Mouse (Mus musculus): ENCODE measurements around the gene Cdr2l. TPM values are rescaled to one million over a fixed set of nuclear protein-coding genes. Genes with fewer than 3 reads are reported as not detected.

Cdr2l gene
- polyA plus RNA-seq, 1 experiment from 2014 or later, result 12.3 TPM

- H3K9me3 ChIP-seq (ENCODE audit: control insufficient read depth, low read length), result no peaks in the 10 kb centered on the region
- 19% methylated on average over 7 of the region's 7 CpGs for WGBS
- H3K36me3 ChIP-seq (ENCODE audit: control insufficient read depth, insufficient read depth, low read length), result no peaks in the 10 kb centered on the region
- peaks cover 11% of the 10 kb centered on the region for H3K27me3 ChIP-seq (replicated peaks; ENCODE audit: control insufficient read depth, insufficient read depth, low read length)
- no peak overlapping the region for H3K4me3 ChIP-seq (ENCODE audit: low read depth, low read length)
- DNase-seq (ENCODE audit: low spot score), result peak; percentile 72
- peaks cover 19% of the 10 kb centered on the region for H3K4me1 ChIP-seq (ENCODE audit: control insufficient read depth, insufficient read depth, low read length)
- H3K27ac ChIP-seq (replicated peaks; ENCODE audit: low read depth, low read length), result no peak overlapping the region
- ATAC-seq (ENCODE audit: low read depth), result peak; percentile 50; the same call in 1 of the 2 replicates
- no peak overlapping the region for H3K4me2 ChIP-seq (ENCODE audit: low read depth, low read length)
- no peak overlapping the region for H3K9ac ChIP-seq (ENCODE audit: low read depth, low read length)
Measured at GRCm38 (mm10) chr11:115345515-115345914, 36.2 kb upstream of the Cdr2l start.

DNA sequence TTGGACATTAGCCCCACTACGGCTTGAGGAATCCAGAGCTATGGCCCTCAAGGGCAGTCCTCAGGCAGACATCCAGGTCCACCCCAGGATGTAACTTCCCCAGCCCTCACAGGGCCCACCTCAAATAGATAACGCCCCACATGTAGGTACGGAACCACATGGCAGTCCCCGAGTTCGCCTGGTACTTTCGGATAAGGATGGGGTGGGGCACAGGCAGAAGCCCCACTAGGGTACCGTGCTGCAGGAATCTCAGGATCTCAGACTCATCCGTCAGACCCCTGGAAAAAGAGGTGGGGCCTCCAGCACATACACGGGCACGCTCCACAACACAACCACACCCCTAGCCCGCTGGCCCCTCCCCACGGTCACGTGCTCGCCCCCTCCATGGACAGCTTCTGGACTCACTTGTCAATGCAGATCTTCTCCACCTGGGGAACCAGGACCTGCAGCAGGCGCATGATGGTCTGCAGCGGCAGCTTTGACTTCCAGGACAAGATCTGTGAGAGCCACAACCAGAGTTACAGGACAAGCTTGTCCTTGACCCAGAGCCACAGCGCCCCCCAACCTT lies 33.0 kb upstream of the Cdr2l start:
- Histone ChIP-seq H3K4me2 (ENCODE audit: low read depth, low read length) (no peak overlapping the region), H3K4me1 (ENCODE audit: control insufficient read depth, insufficient read depth, low read length) (peaks cover 19% of the 10 kb centered on the region), H3K9ac (ENCODE audit: low read depth, low read length) (no peak overlapping the region), H3K27me3 (replicated peaks; ENCODE audit: control insufficient read depth, insufficient read depth, low read length) (peaks cover 7% of the 10 kb centered on the region), H3K9me3 (ENCODE audit: control insufficient read depth, low read length) (no peaks in the 10 kb centered on the region), H3K27ac (replicated peaks; ENCODE audit: low read depth, low read length) (no peak overlapping the region), H3K4me3 (ENCODE audit: low read depth, low read length) (no peak overlapping the region), H3K36me3 (ENCODE audit: control insufficient read depth, insufficient read depth, low read length) (no peaks in the 10 kb centered on the region)
- DNase-seq (ENCODE audit: low spot score) (no peak), ATAC-seq (ENCODE audit: low read depth) (no peak)
- 59% methylated on average over 14 of the region's 17 CpGs for WGBS

DNA sequence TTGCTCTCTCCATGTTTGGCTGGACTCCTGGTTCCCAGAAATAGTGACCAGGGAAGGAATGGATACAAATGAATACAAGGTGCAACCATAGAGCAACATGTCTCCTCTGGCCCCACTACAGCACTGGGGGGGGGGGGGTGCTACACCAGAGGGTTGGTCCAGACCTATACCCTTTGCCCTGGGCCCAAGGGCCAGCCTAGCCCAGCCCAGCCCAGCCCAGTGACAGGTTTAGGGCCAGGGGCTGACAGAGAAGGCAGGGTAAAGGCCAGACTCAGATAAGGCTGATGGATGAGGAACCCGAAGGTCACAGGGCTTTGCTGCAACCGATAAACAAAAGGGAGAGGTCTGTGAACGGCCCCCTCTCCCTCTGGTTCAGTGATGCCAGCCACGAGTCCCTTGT lies 31.7 kb upstream of the Cdr2l start:
- Histone ChIP-seq H3K36me3 (ENCODE audit: control insufficient read depth, insufficient read depth, low read length) (no peaks in the 10 kb centered on the region), H3K27me3 (replicated peaks; ENCODE audit: control insufficient read depth, insufficient read depth, low read length) (peaks cover 6% of the 10 kb centered on the region), H3K9me3 (ENCODE audit: control insufficient read depth, low read length) (no peaks in the 10 kb centered on the region), H3K27ac (replicated peaks; ENCODE audit: low read depth, low read length) (no peak overlapping the region), H3K4me3 (ENCODE audit: low read depth, low read length) (no peak overlapping the region), H3K4me2 (ENCODE audit: low read depth, low read length) (no peak overlapping the region), H3K9ac (ENCODE audit: low read depth, low read length) (no peak overlapping the region), H3K4me1 (ENCODE audit: control insufficient read depth, insufficient read depth, low read length) (peaks cover 16% of the 10 kb centered on the region)
- ATAC-seq (ENCODE audit: low read depth), result no peak
- 66% methylated on average over 4 of the region's 4 CpGs for WGBS
- DNase-seq (ENCODE audit: low spot score), result no peak

- H3K36me3 ChIP-seq (ENCODE audit: control insufficient read depth, insufficient read depth, low read length), result no peaks in the 10 kb centered on the region
- no peak overlapping the region for H3K27ac ChIP-seq (replicated peaks; ENCODE audit: low read depth, low read length)
- no peak overlapping the region for H3K4me3 ChIP-seq (ENCODE audit: low read depth, low read length)
- ATAC-seq (ENCODE audit: low read depth), result no peak
- WGBS, result 91% methylated on average over 5 of the region's 5 CpGs
- DNase-seq (ENCODE audit: low spot score), result no peak
- H3K4me2 ChIP-seq (ENCODE audit: low read depth, low read length), result no peak overlapping the region
- no peaks in the 10 kb centered on the region for H3K9me3 ChIP-seq (ENCODE audit: control insufficient read depth, low read length)
- no peaks in the 10 kb centered on the region for H3K4me1 ChIP-seq (ENCODE audit: control insufficient read depth, insufficient read depth, low read length)
- peaks cover 10% of the 10 kb centered on the region for H3K27me3 ChIP-seq (replicated peaks; ENCODE audit: control insufficient read depth, insufficient read depth, low read length)
- no peak overlapping the region for H3K9ac ChIP-seq (ENCODE audit: low read depth, low read length)
Measured at GRCm38 (mm10) chr11:115353375-115353774, 28.3 kb upstream of the Cdr2l start.

GRCm38 (mm10) chr11:115354183-115354582 lies 27.5 kb upstream of the Cdr2l start:
- H3K4me3 ChIP-seq (ENCODE audit: low read depth, low read length), result no peak overlapping the region
- DNase-seq (ENCODE audit: low spot score) (peak; percentile 83), ATAC-seq (ENCODE audit: low read depth) (peak; percentile 57; the same call in 1 of the 2 replicates)
- peaks cover 10% of the 10 kb centered on the region for H3K27me3 ChIP-seq (replicated peaks; ENCODE audit: control insufficient read depth, insufficient read depth, low read length)
- H3K36me3 ChIP-seq (ENCODE audit: control insufficient read depth, insufficient read depth, low read length), result no peaks in the 10 kb centered on the region
- no peak overlapping the region for H3K27ac ChIP-seq (replicated peaks; ENCODE audit: low read depth, low read length)
- H3K4me1 ChIP-seq (ENCODE audit: control insufficient read depth, insufficient read depth, low read length), result 0 out of 2 replicates have a peak, but pooled peaks cover 3% of the 10 kb centered on the region
- 11% methylated on average over 8 of the region's 8 CpGs for WGBS
- no peaks in the 10 kb centered on the region for H3K9me3 ChIP-seq (ENCODE audit: control insufficient read depth, low read length)
- no peak overlapping the region for H3K9ac ChIP-seq (ENCODE audit: low read depth, low read length)
- H3K4me2 ChIP-seq (ENCODE audit: low read depth, low read length), result no peak overlapping the region

DNA sequence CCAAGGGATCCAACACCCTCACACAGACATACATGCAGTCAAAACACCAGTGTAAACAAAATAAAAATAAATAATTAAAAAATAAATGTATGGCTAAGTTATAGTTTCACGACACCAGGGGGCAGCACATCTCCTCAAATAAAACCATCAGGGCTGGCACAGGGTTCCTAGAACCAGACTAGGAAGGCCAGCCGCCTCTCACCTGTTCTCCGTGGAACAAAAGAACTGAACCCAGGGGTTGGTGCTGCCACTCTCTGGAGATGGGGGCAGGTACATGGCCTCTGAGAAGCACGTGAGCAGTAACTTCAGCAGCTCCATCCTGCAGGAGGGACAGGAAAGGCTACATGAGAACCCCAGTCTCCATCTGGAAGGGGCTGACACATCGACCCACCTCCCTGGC lies 23.2 kb upstream of the Cdr2l start:
- Histone ChIP-seq H3K9me3 (ENCODE audit: control insufficient read depth, low read length) (no peaks in the 10 kb centered on the region), H3K27ac (replicated peaks; ENCODE audit: low read depth, low read length) (no peak overlapping the region), H3K4me1 (ENCODE audit: control insufficient read depth, insufficient read depth, low read length) (0 out of 2 replicates have a peak, but pooled peaks cover 3% of the 10 kb centered on the region), H3K36me3 (ENCODE audit: control insufficient read depth, insufficient read depth, low read length) (no peaks in the 10 kb centered on the region), H3K4me3 (ENCODE audit: low read depth, low read length) (no peak overlapping the region), H3K4me2 (ENCODE audit: low read depth, low read length) (no peak overlapping the region), H3K9ac (ENCODE audit: low read depth, low read length) (no peak overlapping the region), H3K27me3 (replicated peaks; ENCODE audit: control insufficient read depth, insufficient read depth, low read length) (peaks cover 10% of the 10 kb centered on the region)
- peak; percentile 91 for DNase-seq (ENCODE audit: low spot score)
- peak; percentile 62 for ATAC-seq (ENCODE audit: low read depth)
- 17% methylated on average over 5 of the region's 5 CpGs for WGBS

DNA sequence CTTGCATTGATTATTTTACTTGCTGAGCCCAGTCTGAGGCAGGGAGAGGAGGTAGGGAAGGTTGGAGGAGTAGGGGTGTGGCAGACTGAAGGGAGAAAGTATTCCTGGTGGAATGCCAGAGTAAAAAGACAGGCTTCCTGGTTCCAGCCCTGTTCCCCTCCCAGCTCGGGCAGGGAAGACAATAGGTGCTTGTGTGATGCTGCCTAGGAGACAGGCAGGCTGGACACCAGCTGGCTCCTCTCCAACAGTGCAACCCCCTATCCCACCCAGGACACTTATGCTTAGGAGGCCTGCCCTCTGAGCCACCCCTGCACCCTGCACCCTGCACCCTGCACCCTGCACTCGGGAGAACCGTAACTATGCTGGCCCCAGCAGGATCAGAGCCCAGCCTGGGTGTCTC lies 22.4 kb upstream of the Cdr2l start:
- no peak overlapping the region for H3K27ac ChIP-seq (replicated peaks; ENCODE audit: low read depth, low read length)
- H3K4me2 ChIP-seq (ENCODE audit: low read depth, low read length), result no peak overlapping the region
- DNase-seq (ENCODE audit: low spot score), result peak; percentile 61

GRCm38 (mm10) chr11:115359726-115360125 lies 22.0 kb upstream of the Cdr2l start:
- no peaks in the 10 kb centered on the region for H3K36me3 ChIP-seq (ENCODE audit: control insufficient read depth, insufficient read depth, low read length)
- no peak for DNase-seq (ENCODE audit: low spot score)
- H3K27ac ChIP-seq (replicated peaks; ENCODE audit: low read depth, low read length), result no peak overlapping the region
- no peak overlapping the region for H3K4me3 ChIP-seq (ENCODE audit: low read depth, low read length)
- H3K9me3 ChIP-seq (ENCODE audit: control insufficient read depth, low read length), result no peaks in the 10 kb centered on the region
- peaks cover 4% of the 10 kb centered on the region for H3K27me3 ChIP-seq (replicated peaks; ENCODE audit: control insufficient read depth, insufficient read depth, low read length)
- ATAC-seq (ENCODE audit: low read depth), result no peak
- 0 out of 2 replicates have a peak, but pooled peaks cover 3% of the 10 kb centered on the region for H3K4me1 ChIP-seq (ENCODE audit: control insufficient read depth, insufficient read depth, low read length)
- WGBS, result 59% methylated on average over 6 of the region's 6 CpGs
- H3K4me2 ChIP-seq (ENCODE audit: low read depth, low read length), result no peak overlapping the region
- H3K9ac ChIP-seq (ENCODE audit: low read depth, low read length), result no peak overlapping the region

More for the DNA sequence above, 22.4 kb upstream of the Cdr2l start:
- H3K36me3 ChIP-seq (ENCODE audit: control insufficient read depth, insufficient read depth, low read length), result no peaks in the 10 kb centered on the region
- H3K9ac ChIP-seq (ENCODE audit: low read depth, low read length), result no peak overlapping the region
- ATAC-seq (ENCODE audit: low read depth), result peak; percentile 38
- H3K27me3 ChIP-seq (replicated peaks; ENCODE audit: control insufficient read depth, insufficient read depth, low read length), result peaks cover 9% of the 10 kb centered on the region
- H3K4me1 ChIP-seq (ENCODE audit: control insufficient read depth, insufficient read depth, low read length), result 0 out of 2 replicates have a peak, but pooled peaks cover 3% of the 10 kb centered on the region
- H3K9me3 ChIP-seq (ENCODE audit: control insufficient read depth, low read length), result no peaks in the 10 kb centered on the region
- 53% methylated on average over 2 of the region's 3 CpGs for WGBS
- H3K4me3 ChIP-seq (ENCODE audit: low read depth, low read length), result no peak overlapping the region

DNA sequence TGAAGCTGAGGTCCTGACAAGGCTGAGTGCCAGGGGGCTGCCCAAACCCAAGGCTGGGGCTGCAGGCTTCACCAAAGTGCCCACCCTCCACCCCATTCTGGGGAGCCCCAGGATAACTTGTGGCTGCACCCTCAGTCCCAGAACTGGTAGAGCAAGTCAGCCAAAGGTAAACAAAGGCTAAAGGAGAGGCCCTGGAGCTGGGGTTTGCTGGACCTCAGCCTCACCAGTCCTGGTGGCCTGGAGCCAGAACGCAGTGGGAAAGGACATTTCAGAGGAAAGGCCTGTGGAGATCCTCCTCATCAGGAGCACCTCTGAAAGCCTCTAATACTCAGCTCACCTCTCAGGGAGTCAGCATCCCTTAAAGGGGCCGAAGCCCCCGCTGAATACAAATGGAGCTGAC lies 17.6 kb upstream of the Cdr2l start:
- H3K27me3 ChIP-seq (replicated peaks; ENCODE audit: control insufficient read depth, insufficient read depth, low read length), result peaks cover 40% of the 10 kb centered on the region
- H3K27ac ChIP-seq (replicated peaks; ENCODE audit: low read depth, low read length), result no peak overlapping the region

More for the DNA sequence above, 17.6 kb upstream of the Cdr2l start:
- ATAC-seq (ENCODE audit: low read depth) (no peak), DNase-seq (ENCODE audit: low spot score) (no peak)
- Histone ChIP-seq H3K36me3 (ENCODE audit: control insufficient read depth, insufficient read depth, low read length) (no peaks in the 10 kb centered on the region), H3K4me2 (ENCODE audit: low read depth, low read length) (no peak overlapping the region), H3K4me1 (ENCODE audit: control insufficient read depth, insufficient read depth, low read length) (peaks cover 12% of the 10 kb centered on the region; the same call in 1 of the 2 replicates), H3K4me3 (ENCODE audit: low read depth, low read length) (no peak overlapping the region), H3K9me3 (ENCODE audit: control insufficient read depth, low read length) (no peaks in the 10 kb centered on the region), H3K9ac (ENCODE audit: low read depth, low read length) (no peak overlapping the region)
- 86% methylated on average over 3 of the region's 3 CpGs for WGBS

Measured in embryonic facial prominence, embryonic 14.5 days (tissue).